Mouse (Mus musculus) thymus, adult 2 months (tissue): ENCODE measurements around the gene Fam49a.

Experiments used
- CTCF ChIP-seq: fragments of 200-500 bp; IDR thresholded peaks from 2 replicates; pipeline ENCODE4 v1.5.1; 2012; ENCODE audit warnings: mild to moderate bottlenecking, control low read depth, low read length, moderate library complexity, borderline replicate concordance; ENCODE audit not compliant: control insufficient read depth, poor library complexity, insufficient read depth; ENCODE audit errors: extremely low read depth
- POLR2A ChIP-seq: fragments of 200-500 bp; IDR thresholded peaks from 2 replicates; pipeline ENCODE4 v1.6.1; 2012; ENCODE audit warnings: mild to moderate bottlenecking, low read length, control low read depth, moderate library complexity; ENCODE audit not compliant: control insufficient read depth, poor library complexity, insufficient read depth; ENCODE audit errors: extremely low read depth

DNA sequence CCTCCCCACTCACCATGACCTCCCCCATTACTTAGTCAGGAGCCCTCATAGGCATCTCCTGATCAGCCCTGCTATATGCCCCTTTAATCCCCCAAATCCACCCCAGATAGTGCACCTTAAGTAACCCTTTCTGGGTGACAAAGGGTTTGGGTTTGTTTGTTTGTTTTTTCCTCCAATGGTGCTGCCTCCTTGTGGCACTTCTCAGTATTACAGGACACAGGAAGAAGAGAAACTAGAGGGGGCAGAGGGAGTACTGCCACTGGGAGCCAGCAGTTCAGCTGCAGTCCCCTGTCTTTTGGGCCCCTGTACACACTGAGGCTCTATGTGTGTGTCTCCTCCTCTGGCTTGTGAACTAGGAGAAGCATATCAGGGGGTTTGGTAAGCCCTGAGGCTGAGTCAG lies 51.5 kb downstream of the Fam49a start:
- TF ChIP-seq CTCF (0 out of 2 replicates have a peak, but pooled peaks have one; percentile 21), POLR2A (no peak)
